Mouse (Mus musculus): ENCODE results near the gene Prepl.

Prepl gene

GRCm38 (mm10) chr17:85024237-85024636 is 65.8 kb downstream of the Prepl start:
- DNase-seq (ENCODE audit: extremely low read depth, low read depth) = no peak

- peak; percentile 21 for DNase-seq (ENCODE audit: extremely low read depth, low read depth)
Observed at GRCm38 (mm10) chr17:85023247-85024167, 66.5 kb downstream of the Prepl start.

- DNase-seq (ENCODE audit: extremely low read depth, low read depth) = no peak
Observed at GRCm38 (mm10) chr17:85020343-85020742, 69.7 kb downstream of the Prepl start.

GRCm38 (mm10) chr17:85018794-85019193 is 71.2 kb downstream of the Prepl start:
- peak; percentile 56 for DNase-seq (ENCODE audit: extremely low read depth, low read depth)

- DNase-seq (ENCODE audit: extremely low read depth, low read depth) = no peak
Observed at GRCm38 (mm10) chr17:85018344-85018743, 71.7 kb downstream of the Prepl start.

GRCm38 (mm10) chr17:85014632-85015031 is 75.4 kb downstream of the Prepl start:
- no peak for DNase-seq (ENCODE audit: extremely low read depth, low read depth)

GRCm38 (mm10) chr17:85013485-85013884 is 76.6 kb downstream of the Prepl start:
- DNase-seq (ENCODE audit: extremely low read depth, low read depth) = no peak

Data from MEL-GATA-1-ER (cell line).